Mouse (Mus musculus): ENCODE measurements around the gene Fars2.
"Not testable (repeated sequence)": the region's sequence is repeated elsewhere in the genome, so short reads cannot be mapped to it uniquely, and the experiment has no call there.

Gene Fars2

GRCm38 (mm10) chr13:36447947-36448346 is 330.7 kb downstream of the Fars2 start:
- DNase-seq (ENCODE audit: extremely low spot score, low read depth, low spot score) = no peak

- no peak for DNase-seq (ENCODE audit: extremely low spot score, low read depth, low spot score)
These were observed 331.4 kb downstream of the Fars2 start for GRCm38 (mm10) chr13:36448565-36448964.

DNA sequence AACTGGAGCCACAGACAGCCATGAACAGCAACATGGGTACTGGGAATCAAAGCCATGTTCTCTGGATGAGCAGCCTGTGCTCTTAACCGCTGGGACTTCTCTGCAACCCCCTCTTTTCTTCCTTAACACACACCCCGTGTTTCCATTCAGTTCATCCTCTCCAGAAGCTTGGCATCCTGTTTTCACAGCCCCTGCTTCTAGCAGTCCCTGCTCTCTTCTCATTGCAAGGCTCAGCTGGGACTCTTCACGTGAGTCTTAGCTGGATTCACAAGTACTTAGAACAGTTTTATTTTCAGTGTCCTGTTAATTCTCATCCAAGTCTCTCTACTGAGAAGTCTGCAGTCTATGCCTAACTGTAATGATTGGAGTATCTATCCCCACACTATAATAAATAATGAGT is 334.2 kb downstream of the Fars2 start:
- no peak for DNase-seq (ENCODE audit: extremely low spot score, low read depth, low spot score)

GRCm38 (mm10) chr13:36460473-36460872 is 343.3 kb downstream of the Fars2 start:
- DNase-seq (ENCODE audit: extremely low spot score, low read depth, low spot score) = no peak

- no peak for DNase-seq (ENCODE audit: extremely low spot score, low read depth, low spot score)
These were observed 346.5 kb downstream of the Fars2 start for GRCm38 (mm10) chr13:36463669-36464068.

DNA sequence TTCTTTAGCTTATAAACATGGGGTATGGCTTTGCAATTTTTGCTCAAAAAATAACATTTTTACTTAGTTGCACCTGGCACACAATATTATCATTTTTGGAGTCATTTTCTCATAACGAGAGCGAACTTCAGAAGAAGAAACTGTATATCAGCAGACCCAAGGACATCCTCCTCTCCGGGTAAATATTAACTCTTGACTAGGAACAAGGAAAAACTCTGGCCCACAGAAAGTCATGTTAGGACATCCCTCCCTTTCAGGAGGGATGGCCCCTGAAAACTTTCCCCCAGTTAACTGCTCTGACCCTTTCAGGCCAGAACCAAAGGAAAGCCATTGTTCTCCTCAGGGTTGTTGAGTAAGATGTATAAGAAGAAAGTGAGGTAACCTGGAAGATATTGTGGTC is 348.9 kb downstream of the Fars2 start:
- DNase-seq (ENCODE audit: extremely low spot score, low read depth, low spot score) = not testable (repeated sequence)

DNA sequence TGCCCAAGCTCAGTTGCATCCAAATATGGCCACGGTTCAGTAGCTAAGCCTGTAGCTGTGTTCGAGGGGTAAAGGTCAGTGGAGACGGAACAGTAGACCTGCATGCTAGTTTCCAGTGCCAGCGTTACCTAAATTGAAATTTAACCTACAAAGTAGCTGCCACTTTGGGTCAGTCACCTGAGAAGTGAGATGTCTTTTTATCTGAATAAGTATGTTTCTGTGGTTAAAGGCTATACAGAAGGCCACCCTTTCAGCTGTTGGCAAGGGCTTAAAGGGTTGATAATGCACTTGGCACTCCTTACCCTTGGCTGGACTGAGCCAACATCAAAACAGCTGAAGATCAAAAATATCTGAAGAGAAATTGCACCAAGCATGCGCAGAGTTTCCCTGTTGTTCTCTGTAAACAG is 349.3 kb downstream of the Fars2 start:
- DNase-seq (ENCODE audit: extremely low spot score, low read depth, low spot score) = no peak

DNA sequence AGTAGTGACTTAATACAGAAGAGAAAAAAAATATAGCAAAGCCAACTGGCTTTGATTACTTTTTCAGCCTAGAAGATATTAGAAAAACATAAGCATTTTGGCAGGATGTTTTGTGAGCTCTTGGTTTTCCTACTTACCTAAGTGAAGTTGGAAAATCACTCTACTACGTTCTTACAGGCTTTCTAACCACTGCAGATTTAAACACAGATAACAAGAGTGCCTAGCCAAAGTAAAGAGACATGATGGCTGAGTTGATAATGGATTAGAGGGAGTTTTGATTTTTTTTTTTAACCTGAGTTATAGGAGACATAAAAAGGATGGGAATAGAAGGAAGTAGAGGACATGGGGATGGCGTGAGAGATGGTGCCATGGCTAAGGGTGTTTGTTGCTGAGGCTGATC is 350.6 kb downstream of the Fars2 start:
- DNase-seq (ENCODE audit: extremely low spot score, low read depth, low spot score) = no peak

DNA sequence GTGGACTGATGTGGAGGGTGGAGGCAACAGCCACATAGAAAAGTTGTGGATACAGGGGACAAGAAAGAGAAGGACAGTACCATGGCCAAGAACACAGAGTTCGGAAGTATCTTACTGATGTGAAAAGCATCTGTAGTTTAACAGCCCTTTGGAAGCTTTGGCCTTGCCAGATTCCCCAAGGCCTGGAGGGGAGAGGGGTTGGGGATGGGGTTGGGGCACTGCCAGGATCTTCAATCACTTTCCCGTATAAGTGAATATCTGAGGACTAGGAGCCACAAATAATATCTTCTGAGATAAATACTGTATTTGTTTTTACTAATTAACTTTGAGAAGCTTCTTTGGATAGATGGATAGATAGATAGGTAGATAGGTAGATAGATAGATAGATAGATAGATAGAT is 351.8 kb downstream of the Fars2 start:
- no peak for DNase-seq (ENCODE audit: extremely low spot score, low read depth, low spot score)

GRCm38 (mm10) chr13:36469412-36470125 is 352.4 kb downstream of the Fars2 start:
- DNase-seq (ENCODE audit: extremely low spot score, low read depth, low spot score) = no peak

- no peak for DNase-seq (ENCODE audit: extremely low spot score, low read depth, low spot score)
These were observed 360.4 kb downstream of the Fars2 start for GRCm38 (mm10) chr13:36477648-36478047.

DNA sequence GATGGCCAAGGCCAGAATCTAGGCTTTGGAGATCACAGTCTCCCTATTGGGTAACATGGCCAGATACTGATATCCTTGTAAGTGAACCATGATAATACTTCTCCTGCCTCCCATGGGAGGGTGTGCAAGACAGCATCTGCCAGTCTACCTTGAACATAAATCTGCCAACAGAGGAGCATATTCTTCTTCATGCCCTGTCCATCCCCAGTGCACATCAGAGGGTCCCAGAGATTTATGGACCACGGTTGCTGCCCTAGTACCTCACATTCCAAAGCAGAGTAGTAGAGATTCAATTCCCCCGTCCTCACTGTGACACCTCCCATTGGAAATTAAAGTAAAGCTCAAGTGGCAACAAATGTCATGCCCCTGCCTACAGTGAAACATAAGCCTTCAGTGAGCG is 361.0 kb downstream of the Fars2 start:
- no peak for DNase-seq (ENCODE audit: extremely low spot score, low read depth, low spot score)

- no peak for DNase-seq (ENCODE audit: extremely low spot score, low read depth, low spot score)
These were observed 362.9 kb downstream of the Fars2 start for GRCm38 (mm10) chr13:36480101-36480500.

DNA sequence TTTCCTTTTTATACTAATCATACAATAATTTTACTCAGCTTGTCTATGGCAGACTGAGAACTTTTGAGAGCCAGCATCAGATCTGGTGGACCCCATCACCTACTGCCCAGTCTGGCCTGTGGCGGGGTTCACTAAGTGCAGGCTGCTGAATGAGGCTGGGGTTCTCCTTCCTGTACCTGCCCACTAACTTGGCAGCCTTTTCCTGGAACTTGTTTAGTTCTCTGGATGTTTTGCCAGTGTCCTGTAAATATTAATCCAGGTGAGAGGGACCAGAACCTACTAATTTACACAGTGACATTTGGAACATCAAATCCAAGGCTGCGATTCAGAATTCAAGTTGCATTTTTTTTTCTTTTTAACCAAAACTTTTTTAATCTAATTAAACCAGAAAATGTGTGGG is 367.2 kb downstream of the Fars2 start:
- DNase-seq (ENCODE audit: extremely low spot score, low read depth, low spot score) = no peak

GRCm38 (mm10) chr13:36486756-36487155 is 369.5 kb downstream of the Fars2 start:
- DNase-seq (ENCODE audit: extremely low spot score, low read depth, low spot score) = no peak

GRCm38 (mm10) chr13:36489365-36489764 is 372.2 kb downstream of the Fars2 start:
- DNase-seq (ENCODE audit: extremely low spot score, low read depth, low spot score) = no peak

- no peak for DNase-seq (ENCODE audit: extremely low spot score, low read depth, low spot score)
These were observed 373.4 kb downstream of the Fars2 start for GRCm38 (mm10) chr13:36490612-36491011.

GRCm38 (mm10) chr13:36492397-36492796 is 375.2 kb downstream of the Fars2 start:
- no peak for DNase-seq (ENCODE audit: extremely low spot score, low read depth, low spot score)

DNA sequence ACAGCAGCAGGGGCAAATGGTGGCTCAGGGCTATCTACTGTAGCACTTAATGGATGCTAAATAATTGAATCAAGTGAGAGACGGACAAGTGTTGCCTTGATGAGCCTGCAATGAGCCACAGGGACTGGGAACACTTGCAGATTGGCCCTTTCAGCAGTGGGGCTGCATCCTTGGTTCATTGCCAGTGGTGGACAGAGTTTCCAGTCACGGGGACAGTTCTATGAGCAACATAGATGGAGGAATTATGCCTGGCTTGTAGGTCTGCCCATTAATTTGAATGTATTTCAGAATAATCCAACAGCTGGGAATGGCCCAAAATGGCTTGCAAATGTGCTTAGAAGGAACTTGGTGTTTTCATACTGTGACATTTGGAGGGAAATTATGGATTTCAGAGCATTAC is 376.1 kb downstream of the Fars2 start:
- no peak for DNase-seq (ENCODE audit: extremely low spot score, low read depth, low spot score)

DNA sequence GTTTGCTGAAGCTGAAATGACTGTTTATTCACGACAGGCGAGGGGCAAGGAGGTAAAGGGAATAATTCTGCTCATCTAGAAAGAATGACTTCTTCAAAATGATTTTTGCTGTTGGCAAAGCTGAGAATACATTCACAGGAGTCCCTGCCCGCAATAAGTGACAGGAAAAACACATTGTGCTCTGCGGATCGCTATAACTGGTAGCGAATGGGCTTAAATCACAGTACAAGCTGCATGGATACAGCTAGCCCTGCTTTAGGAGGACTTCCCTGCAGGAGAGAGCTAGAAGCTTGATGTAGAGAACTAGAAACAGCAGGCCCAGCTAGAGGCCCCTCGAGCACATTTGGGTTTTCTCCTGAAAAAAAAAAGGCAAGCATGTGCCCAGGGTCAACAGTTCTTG is 376.6 kb downstream of the Fars2 start:
- DNase-seq (ENCODE audit: extremely low spot score, low read depth, low spot score) = no peak

DNA sequence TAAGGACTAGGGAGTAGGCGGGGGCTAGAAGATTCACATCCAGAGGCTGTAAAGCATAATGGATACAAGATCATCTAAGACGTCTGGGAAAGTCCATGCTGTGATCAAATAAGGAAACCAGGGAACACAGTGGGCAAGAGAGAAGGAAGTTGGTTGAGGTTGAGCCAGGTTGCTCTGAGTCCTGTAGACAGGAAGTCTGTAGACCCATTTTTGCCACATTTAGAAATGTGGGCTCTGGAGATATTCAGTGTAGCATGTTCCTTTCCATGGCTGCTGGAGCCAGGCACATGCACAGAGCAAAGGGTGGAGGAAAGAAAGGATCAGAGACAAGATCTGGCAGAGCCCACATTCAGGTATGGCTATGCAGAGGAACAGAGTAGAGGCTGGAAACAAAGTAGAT is 378.8 kb downstream of the Fars2 start:
- no peak for DNase-seq (ENCODE audit: extremely low spot score, low read depth, low spot score)

- DNase-seq (ENCODE audit: extremely low spot score, low read depth, low spot score) = no peak
These were observed 380.1 kb downstream of the Fars2 start for GRCm38 (mm10) chr13:36497346-36497745.

DNA sequence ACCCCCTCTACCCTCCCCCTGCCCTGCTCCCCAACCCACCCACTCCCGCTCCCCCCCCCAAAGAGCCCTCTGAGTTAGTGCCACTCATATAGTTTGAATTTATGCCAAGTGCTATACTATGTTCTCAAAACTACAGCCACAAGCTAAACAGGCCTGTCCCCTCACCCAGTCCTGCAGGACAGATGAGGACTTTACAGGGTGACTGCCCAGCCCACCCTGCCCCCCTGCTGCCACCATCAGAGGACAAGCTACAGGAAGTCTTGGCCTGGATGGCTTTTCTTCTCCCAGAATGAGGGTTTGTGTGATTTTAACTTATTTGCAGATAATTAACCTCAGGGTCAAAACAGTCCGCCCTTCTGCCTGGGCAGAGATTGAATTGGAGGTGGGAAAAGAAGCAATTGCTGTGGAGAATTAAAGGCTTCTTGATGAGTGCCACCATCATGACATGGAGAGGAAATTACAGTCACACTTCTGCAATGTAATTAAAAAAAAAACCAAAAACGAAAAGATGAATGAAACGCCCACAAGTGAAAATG is 383.2 kb downstream of the Fars2 start:
- DNase-seq (ENCODE audit: extremely low spot score, low read depth, low spot score) = no peak

Measured in hindlimb bud, embryonic 11.5 days (tissue).